Mouse (Mus musculus): ENCODE results near the gene Hilpda. TPM values are rescaled to one million over a fixed set of nuclear protein-coding genes. Genes with fewer than 3 reads are reported as not detected.

The Hilpda gene
- polyA plus RNA-seq, 1 experiment from 2014 or later = 35.9 TPM

- H3K36me3 ChIP-seq (ENCODE audit: control insufficient read depth, insufficient read depth, low read length) = no peaks in the 10 kb centered on the region
- DNase-seq (peak; percentile 18), ATAC-seq (ENCODE audit: low FRiP score, low TSS enrichment) (no peak)
- no peak overlapping the region for H3K4me3 ChIP-seq (replicated peaks; ENCODE audit: low read depth, low read length)
- H3K27me3 ChIP-seq (ENCODE audit: control insufficient read depth, insufficient read depth, low read length) = no peaks in the 10 kb centered on the region
- WGBS = 74% methylated on average over 1 of the region's 1 CpGs
- H3K4me1 ChIP-seq (ENCODE audit: control insufficient read depth, insufficient read depth, low read length) = no peaks in the 10 kb centered on the region
- no peaks in the 10 kb centered on the region for H3K9me3 ChIP-seq (ENCODE audit: control insufficient read depth, low read length)
- H3K4me2 ChIP-seq (ENCODE audit: low read length) = no peak overlapping the region
- no peak overlapping the region for H3K9ac ChIP-seq (replicated peaks; ENCODE audit: low read length)
- H3K27ac ChIP-seq (replicated peaks; ENCODE audit: low read depth, low read length) = no peak overlapping the region
These were observed 30.0 kb upstream of the Hilpda start for GRCm38 (mm10) chr6:29242265-29242664.

- no peak overlapping the region for H3K4me2 ChIP-seq (ENCODE audit: low read length)
- DNase-seq (no peak), ATAC-seq (ENCODE audit: low FRiP score, low TSS enrichment) (no peak)
- no peak overlapping the region for H3K4me3 ChIP-seq (replicated peaks; ENCODE audit: low read depth, low read length)
- no peaks in the 10 kb centered on the region for H3K36me3 ChIP-seq (ENCODE audit: control insufficient read depth, insufficient read depth, low read length)
- H3K27me3 ChIP-seq (ENCODE audit: control insufficient read depth, insufficient read depth, low read length) = no peaks in the 10 kb centered on the region
- no peak overlapping the region for H3K27ac ChIP-seq (replicated peaks; ENCODE audit: low read depth, low read length)
- no peaks in the 10 kb centered on the region for H3K4me1 ChIP-seq (ENCODE audit: control insufficient read depth, insufficient read depth, low read length)
- no peaks in the 10 kb centered on the region for H3K9me3 ChIP-seq (ENCODE audit: control insufficient read depth, low read length)
- 84% methylated on average over 14 of the region's 14 CpGs for WGBS
- H3K9ac ChIP-seq (replicated peaks; ENCODE audit: low read length) = no peak overlapping the region
These were observed 26.8 kb upstream of the Hilpda start for GRCm38 (mm10) chr6:29245272-29246120.

- WGBS = 81% methylated on average over 3 of the region's 3 CpGs
- no peak for DNase-seq
- H3K36me3 ChIP-seq (ENCODE audit: control insufficient read depth, insufficient read depth, low read length) = no peaks in the 10 kb centered on the region
These were observed 26.1 kb upstream of the Hilpda start for GRCm38 (mm10) chr6:29246183-29246582.

GRCm38 (mm10) chr6:29246585-29246984, 25.7 kb upstream of the Hilpda start:
- H3K27me3 ChIP-seq (ENCODE audit: control insufficient read depth, insufficient read depth, low read length) = no peaks in the 10 kb centered on the region
- no peak overlapping the region for H3K27ac ChIP-seq (replicated peaks; ENCODE audit: low read depth, low read length)
- no peaks in the 10 kb centered on the region for H3K36me3 ChIP-seq (ENCODE audit: control insufficient read depth, insufficient read depth, low read length)
- 61% methylated on average over 5 of the region's 5 CpGs for WGBS
- no peaks in the 10 kb centered on the region for H3K9me3 ChIP-seq (ENCODE audit: control insufficient read depth, low read length)
- DNase-seq = no peak
- no peak for ATAC-seq (ENCODE audit: low FRiP score, low TSS enrichment)
- H3K4me1 ChIP-seq (ENCODE audit: control insufficient read depth, insufficient read depth, low read length) = no peaks in the 10 kb centered on the region
- H3K4me3 ChIP-seq (replicated peaks; ENCODE audit: low read depth, low read length) = no peak overlapping the region
- no peak overlapping the region for H3K4me2 ChIP-seq (ENCODE audit: low read length)
- H3K9ac ChIP-seq (replicated peaks; ENCODE audit: low read length) = no peak overlapping the region

More at GRCm38 (mm10) chr6:29246183-29246582, 26.1 kb upstream of the Hilpda start:
- ATAC-seq (ENCODE audit: low FRiP score, low TSS enrichment) = no peak
- H3K4me3 ChIP-seq (replicated peaks; ENCODE audit: low read depth, low read length) = no peak overlapping the region
- no peak overlapping the region for H3K4me2 ChIP-seq (ENCODE audit: low read length)
- H3K9me3 ChIP-seq (ENCODE audit: control insufficient read depth, low read length) = no peaks in the 10 kb centered on the region
- no peaks in the 10 kb centered on the region for H3K4me1 ChIP-seq (ENCODE audit: control insufficient read depth, insufficient read depth, low read length)
- no peak overlapping the region for H3K9ac ChIP-seq (replicated peaks; ENCODE audit: low read length)
- H3K27ac ChIP-seq (replicated peaks; ENCODE audit: low read depth, low read length) = no peak overlapping the region
- no peaks in the 10 kb centered on the region for H3K27me3 ChIP-seq (ENCODE audit: control insufficient read depth, insufficient read depth, low read length)

- 56% methylated on average over 4 of the region's 4 CpGs for WGBS
- H3K9ac ChIP-seq (replicated peaks; ENCODE audit: low read length) = no peak overlapping the region
- no peaks in the 10 kb centered on the region for H3K36me3 ChIP-seq (ENCODE audit: control insufficient read depth, insufficient read depth, low read length)
- H3K4me2 ChIP-seq (ENCODE audit: low read length) = no peak overlapping the region
- H3K4me1 ChIP-seq (ENCODE audit: control insufficient read depth, insufficient read depth, low read length) = no peaks in the 10 kb centered on the region
- no peaks in the 10 kb centered on the region for H3K27me3 ChIP-seq (ENCODE audit: control insufficient read depth, insufficient read depth, low read length)
- no peaks in the 10 kb centered on the region for H3K9me3 ChIP-seq (ENCODE audit: control insufficient read depth, low read length)
- no peak for ATAC-seq (ENCODE audit: low FRiP score, low TSS enrichment)
- no peak for DNase-seq
- no peak overlapping the region for H3K27ac ChIP-seq (replicated peaks; ENCODE audit: low read depth, low read length)
- no peak overlapping the region for H3K4me3 ChIP-seq (replicated peaks; ENCODE audit: low read depth, low read length)
These were observed 25.2 kb upstream of the Hilpda start for GRCm38 (mm10) chr6:29247072-29247471.

- ATAC-seq (ENCODE audit: low FRiP score, low TSS enrichment) (no peak), DNase-seq (no peak)
- Histone ChIP-seq H3K4me3 (replicated peaks; ENCODE audit: low read depth, low read length) (no peak overlapping the region), H3K27ac (replicated peaks; ENCODE audit: low read depth, low read length) (no peak overlapping the region), H3K4me2 (ENCODE audit: low read length) (no peak overlapping the region), H3K9me3 (ENCODE audit: control insufficient read depth, low read length) (no peaks in the 10 kb centered on the region), H3K9ac (replicated peaks; ENCODE audit: low read length) (no peak overlapping the region), H3K4me1 (ENCODE audit: control insufficient read depth, insufficient read depth, low read length) (peaks cover 6% of the 10 kb centered on the region; the same call in 1 of the 2 replicates), H3K36me3 (ENCODE audit: control insufficient read depth, insufficient read depth, low read length) (no peaks in the 10 kb centered on the region), H3K27me3 (ENCODE audit: control insufficient read depth, insufficient read depth, low read length) (no peaks in the 10 kb centered on the region)
- 94% methylated on average over 1 of the region's 1 CpGs for WGBS
These were observed 12.9 kb upstream of the Hilpda start for GRCm38 (mm10) chr6:29259418-29259817.

- H3K27ac ChIP-seq (replicated peaks; ENCODE audit: low read depth, low read length) = no peak overlapping the region
- peaks cover 6% of the 10 kb centered on the region; the same call in 1 of the 2 replicates for H3K4me1 ChIP-seq (ENCODE audit: control insufficient read depth, insufficient read depth, low read length)
- no peak overlapping the region for H3K9ac ChIP-seq (replicated peaks; ENCODE audit: low read length)
- ATAC-seq (ENCODE audit: low FRiP score, low TSS enrichment) (no peak), DNase-seq (no peak)
- no peaks in the 10 kb centered on the region for H3K27me3 ChIP-seq (ENCODE audit: control insufficient read depth, insufficient read depth, low read length)
- H3K4me2 ChIP-seq (ENCODE audit: low read length) = no peak overlapping the region
- H3K9me3 ChIP-seq (ENCODE audit: control insufficient read depth, low read length) = no peaks in the 10 kb centered on the region
- H3K4me3 ChIP-seq (replicated peaks; ENCODE audit: low read depth, low read length) = no peak overlapping the region
- H3K36me3 ChIP-seq (ENCODE audit: control insufficient read depth, insufficient read depth, low read length) = no peaks in the 10 kb centered on the region
- WGBS = 74% methylated on average over 5 of the region's 5 CpGs
These were observed 10.5 kb upstream of the Hilpda start for GRCm38 (mm10) chr6:29261831-29262230.

- peak; percentile 14; the same call in 1 of the 2 replicates for ATAC-seq (ENCODE audit: low FRiP score, low TSS enrichment)
- Histone ChIP-seq H3K9ac (replicated peaks; ENCODE audit: low read length) (no peak overlapping the region), H3K36me3 (ENCODE audit: control insufficient read depth, insufficient read depth, low read length) (no peaks in the 10 kb centered on the region), H3K4me2 (ENCODE audit: low read length) (no peak overlapping the region), H3K27ac (replicated peaks; ENCODE audit: low read depth, low read length) (no peak overlapping the region), H3K9me3 (ENCODE audit: control insufficient read depth, low read length) (no peaks in the 10 kb centered on the region), H3K27me3 (ENCODE audit: control insufficient read depth, insufficient read depth, low read length) (no peaks in the 10 kb centered on the region), H3K4me3 (replicated peaks; ENCODE audit: low read depth, low read length) (no peak overlapping the region), H3K4me1 (ENCODE audit: control insufficient read depth, insufficient read depth, low read length) (peaks cover 6% of the 10 kb centered on the region; the same call in 1 of the 2 replicates)
- WGBS = 27% methylated on average over 6 of the region's 6 CpGs
- DNase-seq = peak; percentile 67
These were observed 8.4 kb upstream of the Hilpda start for GRCm38 (mm10) chr6:29263650-29264455.

Data from midbrain, embryonic 14.5 days (tissue).